ENCODE assay signal across 7 mouse cellular contexts in the genomic region with DNA sequence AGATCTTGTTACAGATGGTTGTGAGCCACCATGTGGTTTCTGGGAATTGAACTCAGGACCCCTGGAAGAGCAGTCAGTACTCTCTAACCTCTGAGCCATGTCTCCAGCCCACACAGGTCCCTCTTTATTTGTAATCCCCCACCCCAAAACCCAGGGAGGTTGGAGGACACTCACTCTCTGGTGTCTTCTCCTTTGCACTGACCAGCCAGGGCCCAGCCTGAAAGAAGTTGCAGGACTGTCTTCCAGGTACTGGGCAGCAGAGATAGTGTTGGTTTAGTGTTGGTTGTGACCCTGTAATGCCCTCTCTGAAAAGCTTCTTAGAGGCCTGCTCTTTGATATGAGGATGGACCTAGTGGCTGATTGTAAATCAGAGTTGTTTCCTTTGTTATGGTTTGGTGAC. TPM values are rescaled to one million over a fixed set of nuclear protein-coding genes. Genes with fewer than 3 reads are reported as not detected.
DNase-seq lines count a peak whose midpoint lies in the region; ATAC-seq lines count a peak whose summit lies in the region.

No protein-coding gene starts in this region.

- DNase-seq in lung, postnatal 25 days (ENCODE audit: low spot score): no peak
- DNase-seq in forebrain, embryonic 14.5 days (ENCODE audit: low spot score): no peak
- no peak for DNase-seq in right cerebral cortex, postnatal 4 days
- DNase-seq in right cerebral cortex, adult 18-20 months: no peak

- H3K9ac ChIP-seq in lung, embryonic 15.5 days: peak overlapping the region; percentile 64
- H3K9ac ChIP-seq in forebrain, embryonic 14.5 days (ENCODE audit: low read length): peak overlapping the region; percentile 74
- peak overlapping the region; percentile 78 for H3K9ac ChIP-seq in limb, embryonic 13.5 days
- H3K9ac ChIP-seq in stomach, embryonic 14.5 days (replicated peaks; ENCODE audit: low read depth, low read length): peak overlapping the region; percentile 47

- H3K27me3 ChIP-seq in lung, embryonic 15.5 days: no peaks in the 10 kb centered on the region
- H3K27me3 ChIP-seq in forebrain, embryonic 14.5 days (replicated peaks; ENCODE audit: control insufficient read depth, insufficient read depth, low read length): no peaks in the 10 kb centered on the region
- no peaks in the 10 kb centered on the region for H3K27me3 ChIP-seq in limb, embryonic 13.5 days
- no peaks in the 10 kb centered on the region for H3K27me3 ChIP-seq in stomach, embryonic 14.5 days (ENCODE audit: control insufficient read depth, insufficient read depth, low read length)

- H3K4me3 ChIP-seq in lung, embryonic 15.5 days: peak overlapping the region; percentile 80
- H3K4me3 ChIP-seq in forebrain, embryonic 14.5 days (ENCODE audit: low read depth, low read length): peak overlapping the region; percentile 60
- peak overlapping the region; percentile 70 for H3K4me3 ChIP-seq in limb, embryonic 13.5 days
- peak overlapping the region; percentile 52 for H3K4me3 ChIP-seq in stomach, embryonic 14.5 days (ENCODE audit: low read depth, low read length)

- H3K36me3 ChIP-seq in lung, embryonic 15.5 days: no peaks in the 10 kb centered on the region
- no peaks in the 10 kb centered on the region for H3K36me3 ChIP-seq in forebrain, embryonic 14.5 days (ENCODE audit: control insufficient read depth, insufficient read depth, low read length)
- H3K36me3 ChIP-seq in limb, embryonic 13.5 days: no peaks in the 10 kb centered on the region
- no peaks in the 10 kb centered on the region for H3K36me3 ChIP-seq in stomach, embryonic 14.5 days (ENCODE audit: control insufficient read depth, insufficient read depth, low read length)

- H3K4me2 ChIP-seq in lung, embryonic 15.5 days: peak overlapping the region; percentile 55
- peak overlapping the region; percentile 56 for H3K4me2 ChIP-seq in forebrain, embryonic 14.5 days (ENCODE audit: low read length)
- H3K4me2 ChIP-seq in limb, embryonic 13.5 days (replicated peaks): peak overlapping the region; percentile 66
- H3K4me2 ChIP-seq in stomach, embryonic 14.5 days (replicated peaks; ENCODE audit: low read depth, low read length): peak overlapping the region; percentile 55

- 0 out of 2 replicates have a peak, but pooled peaks cover 5% of the 10 kb centered on the region for H3K4me1 ChIP-seq in lung, embryonic 15.5 days
- peaks cover 4% of the 10 kb centered on the region; the same call in 1 of the 2 replicates for H3K4me1 ChIP-seq in forebrain, embryonic 14.5 days (ENCODE audit: control insufficient read depth, insufficient read depth, low read length)
- H3K4me1 ChIP-seq in limb, embryonic 13.5 days: peaks cover 6% of the 10 kb centered on the region
- peaks cover 5% of the 10 kb centered on the region; the same call in 1 of the 2 replicates for H3K4me1 ChIP-seq in stomach, embryonic 14.5 days (ENCODE audit: control insufficient read depth, insufficient read depth, low read length)

- peak overlapping the region; percentile 96; the same call in 1 of the 2 replicates for H3K27ac ChIP-seq in lung, embryonic 15.5 days
- H3K27ac ChIP-seq in forebrain, embryonic 14.5 days (ENCODE audit: low read depth, low read length): no peak overlapping the region
- H3K27ac ChIP-seq in limb, embryonic 13.5 days: no peak overlapping the region
- H3K27ac ChIP-seq in stomach, embryonic 14.5 days (ENCODE audit: low read length): no peak overlapping the region

- ATAC-seq in lung, embryonic 15.5 days (ENCODE audit: borderline replicate concordance, extremely low read depth, low FRiP score, low TSS enrichment): no peak
- no peak for ATAC-seq in forebrain, embryonic 14.5 days
- no peak for ATAC-seq in limb, embryonic 13.5 days (ENCODE audit: low FRiP score, low read depth)
- ATAC-seq in stomach, embryonic 14.5 days (ENCODE audit: insufficient number of reproducible peaks, insufficient read depth, low FRiP score, low read depth): no peak

- H3K9me3 ChIP-seq in lung, embryonic 15.5 days: no peaks in the 10 kb centered on the region
- H3K9me3 ChIP-seq in forebrain, embryonic 14.5 days (replicated peaks; ENCODE audit: control insufficient read depth, low read length): no peaks in the 10 kb centered on the region
- H3K9me3 ChIP-seq in limb, embryonic 13.5 days: no peaks in the 10 kb centered on the region
- no peaks in the 10 kb centered on the region for H3K9me3 ChIP-seq in stomach, embryonic 14.5 days (ENCODE audit: control insufficient read depth, low read depth, low read length)

RNA-seq across cellular contexts. Expression of a gene that starts 1.0 kb away (rescaled TPM):
- polyA plus RNA-seq in lung, embryonic 15.5 days (2015; fragmentation: Nextera tagmentation; extraction: Ambion mirVana): 9.5 and 12.1 TPM in 2 replicates
- 4.1 and 4.9 TPM in 2 replicates for polyA plus RNA-seq in forebrain, embryonic 14.5 days (2014; fragmentation: Nextera tagmentation; extraction: Ambion mirVana)
- polyA plus RNA-seq in limb, embryonic 13.5 days (2015; fragmentation: Nextera tagmentation; extraction: Ambion mirVana): 6.4 and 7.7 TPM in 2 replicates
- polyA plus RNA-seq in stomach, embryonic 14.5 days (2014; fragmentation: Nextera tagmentation; extraction: Ambion mirVana): 11.0 and 12.0 TPM in 2 replicates
